Mouse (Mus musculus): ENCODE measurements around the gene Erp27. TPM values are rescaled to one million over a fixed set of nuclear protein-coding genes. Genes with fewer than 3 reads are reported as not detected.

Gene Erp27
- total RNA-seq, 2 experiments from 2014 or later: 0.25 to 4.4 TPM

- ATAC-seq (replicated peaks; ENCODE audit: poor library complexity): no peak
Measured at GRCm38 (mm10) chr6:136875670-136876069, 46.3 kb downstream of the Erp27 start, which contains the start of gene Mgp. Mgp (minus strand) TSS chr6:136875823.

GRCm38 (mm10) chr6:136874599-136874998 lies 47.4 kb downstream of the Erp27 start:
- peak; percentile 58 for ATAC-seq (replicated peaks; ENCODE audit: poor library complexity)

DNA sequence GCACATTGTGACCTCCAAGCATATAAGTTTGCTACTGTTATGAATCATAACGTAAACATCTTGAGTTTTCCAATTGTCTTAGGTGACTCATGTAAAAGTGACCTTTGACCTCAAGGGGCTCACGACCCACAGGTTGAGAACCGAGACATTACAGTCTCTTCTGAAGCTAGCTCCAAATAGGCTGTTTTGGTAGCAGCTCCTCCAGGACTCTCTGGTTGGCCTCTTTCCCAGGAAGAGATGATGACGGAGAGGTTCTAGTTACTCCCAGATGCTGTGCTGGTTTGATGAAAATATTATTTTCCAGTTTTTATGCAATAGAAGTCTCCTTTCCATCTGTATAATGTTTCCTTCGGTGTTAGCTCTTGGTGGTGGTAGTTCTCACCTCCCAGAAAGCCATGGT lies 53.1 kb downstream of the Erp27 start:
- ATAC-seq (replicated peaks; ENCODE audit: poor library complexity): no peak

GRCm38 (mm10) chr6:136866150-136866549 lies 55.8 kb downstream of the Erp27 start:
- ATAC-seq (replicated peaks; ENCODE audit: poor library complexity): no peak

DNA sequence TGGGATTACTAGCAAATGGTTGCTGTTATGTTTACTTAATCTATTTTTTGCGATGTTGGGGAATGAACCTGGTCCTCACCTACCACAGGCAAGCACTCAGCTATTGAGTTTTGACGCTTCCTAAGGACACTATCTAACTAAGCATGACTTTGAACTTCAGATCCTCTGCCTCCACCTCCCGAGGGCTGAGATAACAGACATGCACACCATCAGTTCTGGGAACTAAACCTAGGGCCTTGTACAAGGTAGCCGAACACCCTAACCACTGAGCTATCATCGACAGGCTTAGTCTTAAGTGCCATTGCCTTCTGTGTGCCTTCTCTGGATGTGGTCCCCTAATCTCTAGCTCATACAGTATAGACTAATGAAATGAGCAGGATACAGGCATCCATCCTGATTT lies 56.6 kb downstream of the Erp27 start:
- ATAC-seq (replicated peaks; ENCODE audit: poor library complexity): no peak

DNA sequence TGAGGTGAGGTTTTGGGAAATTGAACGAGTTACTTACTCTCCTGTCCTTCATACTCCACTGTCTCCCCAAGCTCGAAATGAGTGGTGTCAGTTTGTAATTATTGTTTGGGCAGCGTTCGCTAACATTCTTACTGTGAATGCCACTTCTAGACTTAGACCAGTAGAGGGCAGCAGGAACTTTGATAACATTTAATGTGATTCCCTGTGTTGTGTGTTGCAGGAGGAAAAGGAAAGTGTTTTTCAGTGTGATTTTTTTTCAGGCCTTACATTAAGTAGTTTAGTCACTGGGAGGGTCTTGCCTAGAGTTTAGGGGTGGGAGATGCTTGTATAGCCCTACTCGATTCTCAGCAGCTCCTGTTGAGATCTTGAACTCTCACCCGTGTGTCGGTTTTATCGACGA lies 61.0 kb downstream of the Erp27 start:
- ATAC-seq (replicated peaks; ENCODE audit: poor library complexity): peak; percentile 45

GRCm38 (mm10) chr6:136858420-136858819 lies 63.6 kb downstream of the Erp27 start:
- no peak for ATAC-seq (replicated peaks; ENCODE audit: poor library complexity)

DNA sequence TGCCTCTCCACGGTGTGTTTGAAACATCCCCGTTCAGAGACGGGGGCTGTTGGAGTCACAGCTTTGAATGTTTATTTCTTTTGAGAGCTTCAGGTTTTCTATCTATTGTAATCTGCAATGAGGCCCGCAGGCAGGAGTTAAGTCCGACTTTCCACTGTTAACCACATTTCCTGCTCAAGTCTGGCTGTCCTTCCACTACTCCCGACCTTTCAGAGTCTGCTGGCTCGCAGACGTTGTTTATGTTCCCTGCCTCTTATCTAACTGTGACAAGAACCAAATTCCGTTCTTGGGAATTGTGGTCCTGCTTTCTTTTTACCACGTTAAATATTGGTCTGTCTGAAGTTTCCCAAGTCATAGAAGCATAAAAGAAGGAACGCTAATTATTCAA lies 64.1 kb downstream of the Erp27 start:
- ATAC-seq (replicated peaks; ENCODE audit: poor library complexity): peak; percentile 12

Other genes with a start within 250 kb of the Erp27 start
- not detected in 2 replicates for gene Gucy2c, start 140.4 kb downstream of the Erp27 start, total RNA-seq (2015)
- not detected in 2 replicates for gene Gucy2c, start 140.4 kb downstream of the Erp27 start, total RNA-seq (2017)
- gene Hist4h4, start 117.8 kb downstream of the Erp27 start, total RNA-seq (2015): 16.6 and 20.5 TPM in 2 replicates
- 38.8 and 46.4 TPM in 2 replicates for gene Hist4h4, start 117.8 kb downstream of the Erp27 start, total RNA-seq (2017)
- gene H2afj, start 113.9 kb downstream of the Erp27 start, total RNA-seq (2015): 46.1 and 54.3 TPM in 2 replicates
- 69.3 and 79.7 TPM in 2 replicates for gene H2afj, start 113.9 kb downstream of the Erp27 start, total RNA-seq (2017)
- gene BC049715, start 94.6 kb downstream of the Erp27 start, total RNA-seq (2015): 1.2 and 2.2 TPM in 2 replicates
- gene BC049715, start 94.6 kb downstream of the Erp27 start, total RNA-seq (2017): 3.5 and 8.7 TPM in 2 replicates
- gene Wbp11, start 93.9 kb downstream of the Erp27 start, total RNA-seq (2015): 112 and 118 TPM in 2 replicates
- gene Wbp11, start 93.9 kb downstream of the Erp27 start, total RNA-seq (2017): 40.9 and 47.7 TPM in 2 replicates
- gene Smco3, start 86.7 kb downstream of the Erp27 start, total RNA-seq (2015): 0.07 TPM in 1 of 2 replicates, not detected in the other
- gene Smco3, start 86.7 kb downstream of the Erp27 start, total RNA-seq (2017): 0.33 and 1.2 TPM in 2 replicates
- gene Art4, start 64.4 kb downstream of the Erp27 start, total RNA-seq (2015): 1.8 and 2.4 TPM in 2 replicates
- 1.8 and 6.0 TPM in 2 replicates for gene Art4, start 64.4 kb downstream of the Erp27 start, total RNA-seq (2017)
- gene Mgp, start 46.4 kb downstream of the Erp27 start, total RNA-seq (2015): not detected in 2 replicates
- not detected in 2 replicates for gene Mgp, start 46.4 kb downstream of the Erp27 start, total RNA-seq (2017)
- 0.05 TPM in 1 of 2 replicates, not detected in the other for gene Pde6h, start 1.7 kb upstream of the Erp27 start, total RNA-seq (2015)
- 0.03 and 0.08 TPM in 2 replicates for gene Pde6h, start 1.7 kb upstream of the Erp27 start, total RNA-seq (2017)
- gene Arhgdib, start 19.7 kb upstream of the Erp27 start, total RNA-seq (2015): 2,686 and 2,904 TPM in 2 replicates
- 1,309 and 1,334 TPM in 2 replicates for gene Arhgdib, start 19.7 kb upstream of the Erp27 start, total RNA-seq (2017)
- gene Rerg, start 248.3 kb upstream of the Erp27 start, total RNA-seq (2015): 0.22 TPM in 1 of 2 replicates, not detected in the other
- gene Rerg, start 248.3 kb upstream of the Erp27 start, total RNA-seq (2017): not detected in 2 replicates